Mouse (Mus musculus) liver (tissue): ENCODE data around the gene Kcnq1.

Experiments
- DNase-seq: peaks from one replicate; pipeline ENCODE4 v3.0.0-alpha.2; 2020; ENCODE audit warnings: mixed read lengths

The Kcnq1 gene

GRCm38 (mm10) chr7:143139932-143140331 lies 33.8 kb downstream of the Kcnq1 start:
- DNase-seq: no peak

- no peak for DNase-seq
Measured at GRCm38 (mm10) chr7:143142680-143143079, 36.5 kb downstream of the Kcnq1 start.

- DNase-seq: no peak
Measured at GRCm38 (mm10) chr7:143147015-143147414, 40.9 kb downstream of the Kcnq1 start.

- DNase-seq: peak; percentile 17
Measured at GRCm38 (mm10) chr7:143151171-143151570, 45.0 kb downstream of the Kcnq1 start.

- DNase-seq: no peak
Measured at GRCm38 (mm10) chr7:143152350-143152749, 46.2 kb downstream of the Kcnq1 start.

- DNase-seq: peak; percentile 81
Measured at GRCm38 (mm10) chr7:143153915-143154373, 47.8 kb downstream of the Kcnq1 start.

- DNase-seq: peak; percentile 50
Measured at GRCm38 (mm10) chr7:143154458-143154871, 48.3 kb downstream of the Kcnq1 start.

- no peak for DNase-seq
Measured at GRCm38 (mm10) chr7:143155257-143155656, 49.1 kb downstream of the Kcnq1 start.

- no peak for DNase-seq
Measured at GRCm38 (mm10) chr7:143158690-143159425, 52.7 kb downstream of the Kcnq1 start.

- no peak for DNase-seq
Measured at GRCm38 (mm10) chr7:143159446-143159845, 53.3 kb downstream of the Kcnq1 start.

GRCm38 (mm10) chr7:143160057-143160456 lies 53.9 kb downstream of the Kcnq1 start:
- DNase-seq: no peak

- no peak for DNase-seq
Measured at GRCm38 (mm10) chr7:143162051-143162450, 55.9 kb downstream of the Kcnq1 start.

- DNase-seq: no peak
Measured at GRCm38 (mm10) chr7:143164074-143164473, 57.9 kb downstream of the Kcnq1 start.

- DNase-seq: no peak
Measured at GRCm38 (mm10) chr7:143165687-143166265, 59.6 kb downstream of the Kcnq1 start.

- DNase-seq: no peak
Measured at GRCm38 (mm10) chr7:143167275-143167674, 61.1 kb downstream of the Kcnq1 start.

GRCm38 (mm10) chr7:143169371-143169770 lies 63.2 kb downstream of the Kcnq1 start:
- no peak for DNase-seq

GRCm38 (mm10) chr7:143172914-143173547 lies 66.9 kb downstream of the Kcnq1 start:
- DNase-seq: no peak

- no peak for DNase-seq
Measured at GRCm38 (mm10) chr7:143174633-143175032, 68.5 kb downstream of the Kcnq1 start.

- DNase-seq: no peak
Measured at GRCm38 (mm10) chr7:143178831-143179230, 72.7 kb downstream of the Kcnq1 start.

GRCm38 (mm10) chr7:143180761-143181160 lies 74.6 kb downstream of the Kcnq1 start:
- peak; percentile 56 for DNase-seq

- DNase-seq: no peak
Measured at GRCm38 (mm10) chr7:143181311-143181710, 75.1 kb downstream of the Kcnq1 start.

GRCm38 (mm10) chr7:143185506-143185905 lies 79.3 kb downstream of the Kcnq1 start:
- DNase-seq: no peak

- no peak for DNase-seq
Measured at GRCm38 (mm10) chr7:143186378-143186777, 80.2 kb downstream of the Kcnq1 start.

- no peak for DNase-seq
Measured at GRCm38 (mm10) chr7:143187181-143187580, 81.0 kb downstream of the Kcnq1 start.
